Comparison of ENCODE assay signal across 11 mouse cellular contexts in genomic region chr7:34718651-34719050, GRCm38 (mm10).
DNase-seq lines count a peak whose midpoint lies in the region; ATAC-seq and TF ChIP-seq lines count a peak whose summit lies in the region.
"Had no signal": no experiment of that assay in that cellular context is flagged by ENCODE, and none has a peak within 500 bp of the region (broad histone marks: within the 10 kb centered on the region; RNA-seq: fewer than 3 reads in every experiment).

No protein-coding gene starts in this region.

- H3K9ac ChIP-seq in forebrain, embryonic 13.5 days, result no peak overlapping the region
- no peak overlapping the region for H3K9ac ChIP-seq in forebrain, embryonic 11.5 days (ENCODE audit: low read length)
- H3K9ac ChIP-seq in neural tube, embryonic 11.5 days (ENCODE audit: low read length), result no peak overlapping the region
- no peak overlapping the region for H3K9ac ChIP-seq in liver, postnatal 0 days (replicated peaks)
- H3K9ac ChIP-seq: limb, embryonic 13.5 days had no signal

- H3K9me3 ChIP-seq in forebrain, embryonic 13.5 days (replicated peaks), result no peaks in the 10 kb centered on the region
- H3K9me3 ChIP-seq in forebrain, embryonic 11.5 days (ENCODE audit: control insufficient read depth, low read length), result no peaks in the 10 kb centered on the region
- no peaks in the 10 kb centered on the region for H3K9me3 ChIP-seq in neural tube, embryonic 11.5 days (ENCODE audit: control insufficient read depth, low read length)
- H3K9me3 ChIP-seq in liver, postnatal 0 days (ENCODE audit: low read length), result no peaks in the 10 kb centered on the region
- H3K9me3 ChIP-seq: limb, embryonic 13.5 days; megakaryocyte, embryonic 14.5 days had no signal

- DNase-seq in forebrain, embryonic 11.5 days (ENCODE audit: low spot score), result no peak
- peak; percentile 14 for DNase-seq in neural tube, embryonic 11.5 days (ENCODE audit: low spot score)
- no peak for DNase-seq in neural tube, embryonic 10.5 days (ENCODE audit: extremely low spot score, low spot score)
- peak; percentile 69 to 75 for DNase-seq in heart, postnatal 10 days
- DNase-seq in skeletal muscle tissue, adult 2 months (ENCODE audit: low read depth, low spot score), result peak; percentile 80
- no peak for DNase-seq in liver, postnatal 0 days
- no peak for DNase-seq in embryo, embryonic 10.5 days (ENCODE audit: low spot score)
- DNase-seq: cerebellum, adult 18-20 months had no signal

- intact Hi-C loops in heart, postnatal 10 days (cut with DNase I), result loop anchor here (1.0 to 2.0 kb wide), 3 partner anchors 42 to 454 kb away; no protein-coding TSS in a partner anchor

- H3K4me2 ChIP-seq in forebrain, embryonic 13.5 days, result no peak overlapping the region
- no peak overlapping the region for H3K4me2 ChIP-seq in forebrain, embryonic 11.5 days (ENCODE audit: low read depth, low read length, severe bottlenecking)
- no peak overlapping the region for H3K4me2 ChIP-seq in neural tube, embryonic 11.5 days (ENCODE audit: low read depth)
- no peak overlapping the region for H3K4me2 ChIP-seq in liver, postnatal 0 days (ENCODE audit: low read depth, low read length)
- H3K4me2 ChIP-seq: limb, embryonic 13.5 days had no signal

- peaks cover 46% of the 10 kb centered on the region for H3K4me1 ChIP-seq in forebrain, embryonic 13.5 days
- H3K4me1 ChIP-seq in forebrain, embryonic 11.5 days (replicated peaks; ENCODE audit: control insufficient read depth, insufficient read depth, low read length), result peaks cover 25% of the 10 kb centered on the region
- peaks cover 23% of the 10 kb centered on the region for H3K4me1 ChIP-seq in neural tube, embryonic 11.5 days (ENCODE audit: control insufficient read depth, insufficient read depth, low read length)
- 0 out of 2 replicates have a peak, but pooled peaks cover 4% of the 10 kb centered on the region for H3K4me1 ChIP-seq in liver, postnatal 0 days (ENCODE audit: insufficient read depth)
- H3K4me1 ChIP-seq: megakaryocyte, embryonic 14.5 days had no signal

- no peaks in the 10 kb centered on the region for H3K27me3 ChIP-seq in forebrain, embryonic 13.5 days
- no peaks in the 10 kb centered on the region for H3K27me3 ChIP-seq in forebrain, embryonic 11.5 days (ENCODE audit: control insufficient read depth, insufficient read depth, low read length)
- H3K27me3 ChIP-seq in neural tube, embryonic 11.5 days (ENCODE audit: control insufficient read depth, insufficient read depth, low read length), result no peaks in the 10 kb centered on the region
- 0 out of 2 replicates have a peak, but pooled peaks cover 3% of the 10 kb centered on the region for H3K27me3 ChIP-seq in liver, postnatal 0 days (ENCODE audit: insufficient read depth, low read length)

- no peak overlapping the region for H3K4me3 ChIP-seq in forebrain, embryonic 13.5 days
- no peak overlapping the region for H3K4me3 ChIP-seq in forebrain, embryonic 11.5 days (ENCODE audit: low read depth, low read length)
- H3K4me3 ChIP-seq in neural tube, embryonic 11.5 days (ENCODE audit: low read depth, low read length), result no peak overlapping the region
- H3K4me3 ChIP-seq in liver, postnatal 0 days (ENCODE audit: low read depth, low read length), result no peak overlapping the region
- H3K4me3 ChIP-seq: limb, embryonic 13.5 days; megakaryocyte, embryonic 14.5 days had no signal

- 62% methylated on average over 9 of the region's 9 CpGs for WGBS in forebrain, embryonic 13.5 days
- WGBS in forebrain, embryonic 11.5 days, result 61% methylated on average over 9 of the region's 9 CpGs
- WGBS in neural tube, embryonic 11.5 days, result 70% methylated on average over 9 of the region's 9 CpGs
- 51% methylated on average over 9 of the region's 9 CpGs for WGBS in liver, postnatal 0 days (ENCODE audit: insufficient replicate concordance)

- no peak for TF ChIP-seq EP300 in liver, postnatal 0 days (IDR thresholded peaks at IDR 0.05; ENCODE audit: low read depth)

- H3K36me3 ChIP-seq in forebrain, embryonic 13.5 days (ENCODE audit: poor library complexity, severe bottlenecking), result no peaks in the 10 kb centered on the region
- H3K36me3 ChIP-seq in forebrain, embryonic 11.5 days (ENCODE audit: control insufficient read depth, insufficient read depth, low read length), result no peaks in the 10 kb centered on the region
- H3K36me3 ChIP-seq in neural tube, embryonic 11.5 days (ENCODE audit: control insufficient read depth, insufficient read depth, low read length), result no peaks in the 10 kb centered on the region
- no peaks in the 10 kb centered on the region for H3K36me3 ChIP-seq in liver, postnatal 0 days (replicated peaks; ENCODE audit: insufficient read depth, low read length)
- H3K36me3 ChIP-seq: limb, embryonic 13.5 days had no signal

- no peak overlapping the region for H3K27ac ChIP-seq in forebrain, embryonic 13.5 days
- no peak overlapping the region for H3K27ac ChIP-seq in forebrain, embryonic 11.5 days (ENCODE audit: low read depth, low read length)
- H3K27ac ChIP-seq in neural tube, embryonic 11.5 days (ENCODE audit: low read depth, low read length), result no peak overlapping the region
- no peak overlapping the region for H3K27ac ChIP-seq in liver, postnatal 0 days (ENCODE audit: low read depth)
- H3K27ac ChIP-seq: limb, embryonic 13.5 days had no signal

- ATAC-seq in forebrain, embryonic 13.5 days, result 0 out of 2 replicates have a peak, but pooled peaks have one; percentile 13
- ATAC-seq in forebrain, embryonic 11.5 days (replicated peaks; ENCODE audit: low FRiP score), result no peak
- no peak for ATAC-seq in neural tube, embryonic 11.5 days (ENCODE audit: insufficient read depth, low FRiP score, low TSS enrichment)
- ATAC-seq in liver, postnatal 0 days, result no peak

- TF ChIP-seq CTCF in liver, postnatal 0 days (IDR thresholded peaks at IDR 0.05; ENCODE audit: low read depth), result no peak

Comparison
In these comparisons a context has a peak if more than half of its experiments do, and no peak if none do; other contexts are left out.
1. DNase-seq: peak in neural tube, embryonic 11.5 days (single experiment), heart, postnatal 10 days (2 of 2) and skeletal muscle tissue, adult 2 months (single experiment); none in forebrain, embryonic 11.5 days (single experiment), neural tube, embryonic 10.5 days (single experiment), liver, postnatal 0 days (single experiment) and embryo, embryonic 10.5 days (single experiment).